Mouse (Mus musculus) stomach, embryonic 16.5 days (tissue): ENCODE measurements at regions not wholly inside any gene's neighbourhood (a gene's known extent, or its start where the extent isn't known, plus 50 kb on each side); places are given as distances from the start of the nearest gene placed in this dataset.

Experiments used
- ATAC-seq: fragments of 200-750 bp; cut with Nextera tagmentation; 2 replicates; pipeline ENCODE4 v1.8.0; 2017; ENCODE audit warnings: moderate number of reproducible peaks, moderate TSS enrichment; ENCODE audit not compliant: insufficient read depth, low FRiP score
- H3K27ac ChIP-seq: fragments of 300-500 bp; sonication (generic); 2 replicates; pipeline ENCODE4 v1.5.1; 2014; ENCODE audit warnings: low read length
- H3K27me3 ChIP-seq: fragments of 300-500 bp; sonication (generic); 2 replicates; pipeline ENCODE4 v1.6.1; 2014; ENCODE audit warnings: low read length, control low read depth, mixed read lengths; ENCODE audit not compliant: control insufficient read depth, insufficient read depth
- H3K36me3 ChIP-seq: fragments of 300-500 bp; sonication (generic); 2 replicates; pipeline ENCODE4 v1.6.1; 2014; ENCODE audit warnings: low read length; ENCODE audit not compliant: control insufficient read depth, insufficient read depth
- H3K4me1 ChIP-seq: fragments of 300-500 bp; sonication (generic); 2 replicates; pipeline ENCODE4 v1.6.1; 2014; ENCODE audit warnings: low read length, control low read depth, mixed read lengths; ENCODE audit not compliant: control insufficient read depth, insufficient read depth
- H3K4me2 ChIP-seq: fragments of 300-500 bp; sonication (generic); 2 replicates; pipeline ENCODE4 v1.6.1; 2014; ENCODE audit warnings: low read depth, low read length, mixed read lengths
- H3K4me3 ChIP-seq: fragments of 300-500 bp; sonication (generic); replicated peaks from 2 replicates; pipeline ENCODE4 v1.5.1; 2014; ENCODE audit warnings: mild to moderate bottlenecking, low read length
- H3K9ac ChIP-seq: fragments of 300-500 bp; sonication (generic); 2 replicates; pipeline ENCODE4 v1.6.1; 2014; ENCODE audit warnings: low read length
- H3K9me3 ChIP-seq: fragments of 300-500 bp; sonication (generic); replicated peaks from 2 replicates; pipeline ENCODE4 v1.6.1; 2016; ENCODE audit warnings: low read length, control low read depth; ENCODE audit not compliant: control insufficient read depth
- WGBS: fragments of 180-500 bp; shearing (Covaris S2); extraction: QIAGEN DNeasy Blood & Tissue Kit; methylation state at CpG from one replicate; pipeline ENCODE4 v1.1.7; 2014; 5-methylcytosine and 5-hydroxymethylcytosine counted together

DNA sequence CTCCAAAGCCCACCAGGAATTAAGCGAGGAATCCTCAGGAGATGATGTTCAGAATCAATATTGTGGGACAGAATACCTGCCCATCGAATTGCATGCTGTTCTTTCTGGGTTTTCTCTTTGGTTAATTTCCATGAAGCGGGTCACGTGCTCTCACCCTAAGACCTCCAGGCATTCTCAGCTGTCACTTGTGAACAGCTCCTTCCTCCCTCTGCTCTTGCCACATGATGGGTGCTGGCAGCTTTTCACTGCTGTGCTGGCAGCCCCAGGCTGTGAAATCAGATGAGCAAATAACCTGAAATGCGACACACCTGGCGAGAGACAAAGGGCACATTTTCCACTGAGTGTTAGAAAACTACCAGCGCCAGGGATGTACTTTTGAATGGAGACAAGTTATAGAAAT, 207.8 kb upstream of the Pitrm1 start:
- Histone ChIP-seq H3K9me3 (no peaks in the 10 kb centered on the region), H3K27me3 (no peaks in the 10 kb centered on the region), H3K4me1 (no peaks in the 10 kb centered on the region), H3K27ac (no peak overlapping the region), H3K4me2 (no peak overlapping the region), H3K9ac (no peak overlapping the region), H3K4me3 (no peak overlapping the region), H3K36me3 (no peaks in the 10 kb centered on the region)
- 69% methylated on average over 7 of the region's 7 CpGs for WGBS
- ATAC-seq = no peak

DNA sequence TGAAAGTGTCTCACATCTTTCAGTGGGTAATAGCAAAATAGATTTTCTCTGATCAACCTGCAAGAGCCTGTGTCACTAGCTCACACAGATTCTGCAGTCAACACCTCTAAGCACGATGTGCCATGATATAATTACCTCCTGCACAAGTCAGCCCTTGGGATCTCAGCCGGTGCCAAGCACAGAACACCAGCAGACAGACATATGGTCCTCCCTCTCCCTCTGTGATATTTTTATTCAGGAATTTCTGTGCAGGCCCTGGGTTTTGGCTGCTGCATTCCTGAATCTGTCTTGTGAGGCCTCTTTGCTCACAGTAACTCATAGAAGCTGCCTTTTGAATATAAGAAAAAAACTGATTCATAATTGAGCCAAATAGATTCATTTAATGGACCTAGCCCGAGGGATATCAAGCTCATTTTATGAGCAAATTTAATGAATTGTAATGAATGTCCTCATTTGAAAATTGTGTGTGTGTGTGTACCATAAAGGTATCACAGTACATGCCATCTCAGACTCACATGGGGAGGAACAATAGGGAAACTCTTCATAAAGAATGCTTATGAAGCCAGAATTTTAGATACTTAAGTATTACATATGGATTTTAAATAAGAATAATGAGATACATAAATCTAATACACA, 206.7 kb upstream of the Pitrm1 start:
- no peak overlapping the region for H3K27ac ChIP-seq
- ATAC-seq = no peak
- H3K4me3 ChIP-seq = no peak overlapping the region
- H3K9ac ChIP-seq = no peak overlapping the region
- H3K4me2 ChIP-seq = no peak overlapping the region
- H3K9me3 ChIP-seq = no peaks in the 10 kb centered on the region
- no peaks in the 10 kb centered on the region for H3K4me1 ChIP-seq
- no peaks in the 10 kb centered on the region for H3K36me3 ChIP-seq
- no peaks in the 10 kb centered on the region for H3K27me3 ChIP-seq
- 72% methylated on average over 3 of the region's 3 CpGs for WGBS

DNA sequence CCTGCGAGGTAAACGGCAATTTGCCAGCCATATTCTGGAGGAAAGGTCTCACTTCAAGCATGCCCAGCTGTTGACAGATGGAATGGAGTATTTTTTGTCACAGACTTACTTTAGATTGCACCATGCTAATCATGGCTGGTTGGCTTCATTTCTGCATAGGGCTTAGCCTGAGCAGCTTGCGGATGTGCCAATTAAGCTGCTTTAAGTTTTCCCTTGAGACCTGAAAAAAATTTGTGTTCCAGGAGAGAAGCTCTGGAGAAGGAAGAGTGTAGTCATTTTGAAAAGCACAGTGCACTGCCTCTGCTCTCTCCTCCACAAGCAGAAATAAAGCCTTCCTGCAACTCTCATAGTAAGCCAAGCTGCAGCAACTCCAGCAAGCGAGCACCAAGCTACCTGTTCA, 182.8 kb upstream of the Pitrm1 start:
- no peak overlapping the region for H3K4me3 ChIP-seq
- no peaks in the 10 kb centered on the region for H3K27me3 ChIP-seq
- no peak for ATAC-seq
- H3K9me3 ChIP-seq = no peaks in the 10 kb centered on the region
- 82% methylated on average over 4 of the region's 4 CpGs for WGBS
- no peaks in the 10 kb centered on the region for H3K36me3 ChIP-seq
- no peak overlapping the region for H3K4me2 ChIP-seq
- no peak overlapping the region for H3K27ac ChIP-seq
- H3K4me1 ChIP-seq = no peaks in the 10 kb centered on the region
- no peak overlapping the region for H3K9ac ChIP-seq

DNA sequence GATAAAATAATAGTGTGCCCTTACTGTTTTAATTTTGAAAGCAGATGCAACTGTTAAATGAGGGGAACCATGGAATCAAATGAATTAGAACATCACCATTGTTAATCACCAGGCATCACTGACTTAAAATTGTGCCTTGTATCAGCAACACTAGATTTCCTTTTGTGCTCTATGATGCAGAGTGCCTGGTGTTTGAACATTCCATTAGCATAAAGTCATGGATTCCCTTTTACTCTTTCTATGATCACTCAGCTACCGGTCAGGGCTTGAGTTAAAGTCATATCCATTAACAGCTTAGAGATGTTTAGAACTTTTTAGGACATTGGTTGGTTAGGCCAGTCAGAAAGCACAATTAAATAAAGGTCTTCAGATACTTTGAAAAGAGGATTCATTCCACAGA, 180.3 kb upstream of the Pitrm1 start:
- H3K36me3 ChIP-seq = no peaks in the 10 kb centered on the region
- H3K4me1 ChIP-seq = no peaks in the 10 kb centered on the region
- no peaks in the 10 kb centered on the region for H3K27me3 ChIP-seq
- no peak overlapping the region for H3K9ac ChIP-seq
- no peak for ATAC-seq
- 53% methylated on average over 1 of the region's 1 CpGs for whole genome bisulfite sequencing
- H3K9me3 ChIP-seq = no peaks in the 10 kb centered on the region
- H3K4me3 ChIP-seq = no peak overlapping the region
- H3K4me2 ChIP-seq = no peak overlapping the region
- no peak overlapping the region for H3K27ac ChIP-seq

DNA sequence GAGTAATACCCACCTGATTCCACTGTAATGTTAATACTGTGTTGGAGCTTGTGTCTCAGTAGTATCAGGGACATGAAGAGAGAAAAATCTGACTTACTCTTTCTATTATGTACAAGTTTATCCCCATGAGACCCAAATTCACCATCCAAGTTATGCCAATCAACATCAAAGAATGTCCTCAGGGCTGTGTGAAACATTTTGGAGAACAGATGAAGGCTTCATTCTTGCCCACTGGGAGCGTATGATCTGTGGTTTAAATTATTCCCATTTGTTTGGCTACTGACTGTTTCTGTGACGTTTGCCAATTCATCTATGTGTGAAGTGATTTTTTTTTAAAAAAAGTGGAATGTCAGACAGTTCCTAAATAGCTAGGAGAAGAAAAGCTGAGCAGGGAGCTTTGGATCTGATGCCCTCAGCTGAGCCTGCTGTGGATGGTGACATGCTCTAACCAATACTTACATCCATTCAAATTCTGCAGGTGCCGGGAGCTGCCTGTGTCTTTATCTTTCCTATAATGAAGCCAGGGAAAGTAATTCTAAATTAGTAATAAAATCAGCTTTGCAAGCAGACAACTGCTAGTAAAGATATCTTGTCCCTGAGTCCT, 173.3 kb upstream of the Pitrm1 start:
- H3K27ac ChIP-seq = no peak overlapping the region
- H3K9ac ChIP-seq = no peak overlapping the region
- H3K27me3 ChIP-seq = no peaks in the 10 kb centered on the region
- 77% methylated on average over 3 of the region's 3 CpGs for WGBS
- H3K9me3 ChIP-seq = no peaks in the 10 kb centered on the region
- no peaks in the 10 kb centered on the region for H3K36me3 ChIP-seq
- H3K4me3 ChIP-seq = no peak overlapping the region
- no peaks in the 10 kb centered on the region for H3K4me1 ChIP-seq
- no peak overlapping the region for H3K4me2 ChIP-seq
- ATAC-seq = no peak

DNA sequence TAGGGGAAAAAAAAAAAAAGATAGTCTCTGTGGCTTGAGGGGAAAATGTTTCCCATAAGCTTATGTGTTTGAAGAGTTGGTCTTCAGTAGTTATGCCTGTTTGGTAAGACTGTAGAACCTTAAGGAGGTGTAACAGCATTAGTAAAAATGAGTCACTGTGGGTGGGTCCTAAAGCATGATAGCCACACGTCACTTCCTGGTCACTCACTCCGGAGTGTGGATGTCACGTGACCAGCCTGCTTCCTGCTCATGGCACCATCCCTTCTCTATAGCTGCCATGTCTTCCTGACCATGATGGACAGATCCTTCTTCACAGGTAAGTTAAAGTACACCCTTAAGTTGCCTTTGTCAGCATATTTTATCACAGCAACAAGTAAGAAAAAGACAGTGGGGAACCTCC, 170.0 kb upstream of the Pitrm1 start:
- Histone ChIP-seq H3K9me3 (no peaks in the 10 kb centered on the region), H3K4me1 (no peaks in the 10 kb centered on the region), H3K9ac (no peak overlapping the region), H3K36me3 (no peaks in the 10 kb centered on the region), H3K4me2 (no peak overlapping the region), H3K27me3 (no peaks in the 10 kb centered on the region), H3K4me3 (no peak overlapping the region), H3K27ac (no peak overlapping the region)
- ATAC-seq = no peak
- 70% methylated on average over 3 of the region's 3 CpGs for WGBS

DNA sequence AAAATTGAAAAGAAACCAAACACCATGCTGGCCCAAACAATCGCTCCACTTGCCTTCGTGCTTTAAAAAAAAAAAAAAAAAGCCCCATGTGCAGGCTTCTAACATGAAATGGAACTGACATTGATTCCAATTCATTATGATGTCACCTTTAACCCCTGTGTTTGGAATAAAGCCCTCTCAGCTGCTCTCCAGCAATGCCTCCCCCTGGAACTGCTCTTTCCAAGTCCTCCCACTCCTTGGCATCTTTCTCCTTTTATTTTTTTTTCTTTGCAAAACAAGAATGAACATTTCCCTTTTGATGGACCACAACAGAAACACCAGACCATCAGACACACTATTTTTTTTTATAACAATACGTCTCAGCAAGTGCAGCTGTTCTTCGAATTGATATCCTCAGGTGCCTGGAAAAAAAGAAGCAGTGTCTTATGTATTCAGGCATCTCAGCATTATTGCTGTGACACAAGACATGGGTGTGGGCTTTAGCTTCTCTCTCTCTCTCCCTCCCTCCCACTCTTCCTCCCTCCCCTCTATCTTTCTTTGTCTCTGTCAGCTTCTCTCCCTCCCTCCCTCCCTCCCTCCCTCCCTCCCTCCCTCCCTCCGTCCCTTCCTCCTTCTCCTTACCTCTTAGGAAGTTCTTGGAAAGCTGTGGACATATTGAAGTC, 152.3 kb upstream of the Pitrm1 start:
- Histone ChIP-seq H3K36me3 (no peaks in the 10 kb centered on the region), H3K9me3 (no peaks in the 10 kb centered on the region), H3K27ac (no peak overlapping the region), H3K4me1 (no peaks in the 10 kb centered on the region), H3K27me3 (no peaks in the 10 kb centered on the region), H3K4me2 (no peak overlapping the region), H3K9ac (no peak overlapping the region), H3K4me3 (no peak overlapping the region)
- no peak for ATAC-seq
- WGBS = 36% methylated on average over 5 of the region's 5 CpGs

DNA sequence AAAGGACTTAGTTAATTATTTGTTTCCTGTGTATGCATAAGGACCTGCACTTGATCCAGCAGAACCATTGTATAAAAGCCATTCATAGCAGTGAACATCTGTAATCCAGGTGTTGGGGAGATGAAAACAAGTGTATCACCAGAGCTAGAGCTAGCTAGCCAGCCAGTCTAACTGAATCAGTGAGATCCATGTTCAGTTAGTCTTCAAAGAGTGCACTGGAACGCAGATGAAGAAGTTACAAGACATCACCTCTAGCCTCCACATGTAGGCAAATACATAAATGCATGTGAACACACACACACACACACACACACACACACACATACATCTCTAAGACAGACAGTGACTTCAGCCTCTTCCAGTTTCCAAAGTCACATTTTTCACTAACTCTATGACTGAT, 150.3 kb upstream of the Pitrm1 start:
- Histone ChIP-seq H3K9ac (no peak overlapping the region), H3K36me3 (no peaks in the 10 kb centered on the region), H3K27me3 (no peaks in the 10 kb centered on the region), H3K9me3 (no peaks in the 10 kb centered on the region), H3K4me2 (no peak overlapping the region), H3K4me1 (no peaks in the 10 kb centered on the region), H3K27ac (no peak overlapping the region), H3K4me3 (no peak overlapping the region)
- 100% methylated on average over 1 of the region's 1 CpGs for WGBS
- ATAC-seq = no peak

DNA sequence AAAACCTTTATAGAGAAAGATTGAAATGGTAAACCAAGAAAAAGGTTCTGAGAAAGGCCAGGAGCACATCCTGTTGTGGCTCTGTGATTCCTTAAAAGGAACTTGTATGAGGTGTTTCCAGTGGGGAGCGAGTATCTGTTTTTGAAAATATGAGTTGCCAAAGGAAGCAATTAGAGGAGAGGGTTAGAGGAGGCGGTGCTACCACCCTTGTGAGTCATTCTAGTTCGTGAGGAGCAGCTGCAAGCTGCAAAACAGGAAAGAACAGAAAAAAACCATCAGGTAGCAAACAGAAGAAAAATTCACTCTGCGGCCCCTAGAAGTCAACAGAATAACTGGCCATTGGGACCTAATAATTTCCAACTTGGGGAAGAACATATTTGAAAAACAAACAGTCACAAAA, 116.1 kb upstream of the Pitrm1 start:
- H3K27me3 ChIP-seq = no peaks in the 10 kb centered on the region
- 53% methylated on average over 4 of the region's 4 CpGs for WGBS

More for the DNA sequence above, 116.1 kb upstream of the Pitrm1 start:
- no peak for ATAC-seq
- no peaks in the 10 kb centered on the region for H3K9me3 ChIP-seq
- no peaks in the 10 kb centered on the region for H3K36me3 ChIP-seq
- H3K4me2 ChIP-seq = no peak overlapping the region
- no peak overlapping the region for H3K9ac ChIP-seq
- H3K27ac ChIP-seq = no peak overlapping the region
- H3K4me1 ChIP-seq = no peaks in the 10 kb centered on the region
- H3K4me3 ChIP-seq = no peak overlapping the region
